Mouse (Mus musculus) kidney, adult 2 months (tissue): ENCODE data around the gene Gtf3a. TPM values are rescaled to one million over a fixed set of nuclear protein-coding genes. Genes with fewer than 3 reads are reported as not detected.
A peak's percentile ranks its signal among the peaks of the same experiment; 100 is the strongest.

Source experiments
- DNase-seq: peaks from one replicate; pipeline ENCODE4 v3.0.0; 2021
- H3K27ac ChIP-seq: fragments of 200-500 bp; 2 replicates; pipeline ENCODE4 v1.5.1; 2012; ENCODE audit warnings: low read depth, low read length, control low read depth, inconsistent platforms; ENCODE audit not compliant: insufficient read depth
- H3K27me3 ChIP-seq: fragments of 200-500 bp; replicated peaks from 2 replicates; pipeline ENCODE4 v1.6.1; 2012; ENCODE audit warnings: mild to moderate bottlenecking, moderate library complexity, low read length, inconsistent platforms; ENCODE audit not compliant: control insufficient read depth, insufficient read depth
- H3K36me3 ChIP-seq: fragments of 200-500 bp; 2 replicates; pipeline ENCODE4 v1.6.1; 2012; ENCODE audit warnings: mild to moderate bottlenecking, moderate library complexity, low read length, inconsistent platforms; ENCODE audit not compliant: control insufficient read depth, insufficient read depth
- H3K4me1 ChIP-seq: fragments of 200-500 bp; 2 replicates; pipeline ENCODE4 v1.6.1; 2011; ENCODE audit warnings: low read length; ENCODE audit not compliant: control insufficient read depth, insufficient read depth
- H3K4me3 ChIP-seq: fragments of 200-500 bp; 2 replicates; pipeline ENCODE4 v1.5.1; 2011; ENCODE audit warnings: mild to moderate bottlenecking, low read depth, low read length, control low read depth; ENCODE audit not compliant: insufficient read depth
- CTCF ChIP-seq: fragments of 200-500 bp; conservative IDR thresholded peaks from 2 replicates; pipeline ENCODE4 v1.5.1; 2011; ENCODE audit warnings: low read depth, mild to moderate bottlenecking, control low read depth, low read length, moderate library complexity, mixed read lengths; ENCODE audit not compliant: insufficient read depth, insufficient read length
- POLR2A ChIP-seq: fragments of 200-500 bp; IDR thresholded peaks from one replicate; pipeline ENCODE4 v1.6.1; 2011; ENCODE audit warnings: low read depth, low read length, control low read depth
- WGBS: fragments of 180-500 bp; shearing (Covaris S2); methylation state at CpG from one replicate; pipeline ENCODE4 v1.1.7; 2018; 5-methylcytosine and 5-hydroxymethylcytosine counted together
- polyA plus RNA-seq: library from polyadenylated mRNA; depleted of rRNA; stranded (reverse); fragments of >200 nt; gene quantifications from 2 replicates; pipeline ENCODE4 v1.2.3, GENCODE M21; 2012; rRNA removed

The Gtf3a gene
- polyA plus RNA-seq, result 52.3 and 68.0 TPM in 2 replicates

DNA sequence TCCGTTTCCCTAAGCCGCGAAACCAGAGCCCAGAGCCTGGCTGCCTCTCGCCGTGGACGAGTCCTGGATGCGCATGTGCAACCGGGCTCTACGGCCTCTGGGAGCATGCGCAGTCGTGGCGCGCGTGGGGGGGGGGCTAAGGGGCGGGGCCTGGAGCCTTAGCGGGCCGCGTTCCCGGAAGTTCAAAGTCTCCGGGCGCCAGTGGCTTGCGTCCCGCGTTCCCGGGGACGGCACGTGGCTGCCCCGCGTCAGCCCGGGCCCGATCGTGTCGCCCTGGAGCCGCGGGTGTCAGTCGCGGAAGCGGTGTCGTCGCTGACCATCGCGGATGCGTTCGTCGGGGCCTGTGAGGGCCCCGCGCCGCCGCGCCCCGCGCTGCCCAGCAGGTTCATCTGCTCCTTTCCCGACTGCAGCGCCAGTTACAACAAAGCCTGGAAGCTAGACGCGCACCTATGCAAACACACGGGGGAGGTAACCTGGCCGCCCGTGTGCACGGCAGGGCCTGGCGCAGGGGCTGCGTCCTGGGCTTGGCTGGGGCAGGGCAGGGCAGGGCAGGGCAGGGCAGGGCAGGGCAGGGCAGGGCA, at the start of gene Gtf3a:
TSS of gene Gtf3a (plus strand) at position 150 of the 581 bp plus-strand sequence.
- TF ChIP-seq POLR2A, result peak; percentile 78
- no peak for TF ChIP-seq CTCF
- Histone ChIP-seq H3K4me1 (no peaks in the 10 kb centered on the region; the same call in 1 of the 2 replicates), H3K27ac (peak within 1 kb of the TSS; percentile 72), H3K4me3 (peak within 1 kb of the TSS; percentile 72), H3K36me3 (peaks cover 1% of the 10 kb centered on the region; the same call in 1 of the 2 replicates), H3K27me3 (no peaks in the 10 kb centered on the region)
- DNase-seq, result peak; percentile 85
- WGBS, result under 1% methylated on average over 62 of the region's 62 CpGs

DNA sequence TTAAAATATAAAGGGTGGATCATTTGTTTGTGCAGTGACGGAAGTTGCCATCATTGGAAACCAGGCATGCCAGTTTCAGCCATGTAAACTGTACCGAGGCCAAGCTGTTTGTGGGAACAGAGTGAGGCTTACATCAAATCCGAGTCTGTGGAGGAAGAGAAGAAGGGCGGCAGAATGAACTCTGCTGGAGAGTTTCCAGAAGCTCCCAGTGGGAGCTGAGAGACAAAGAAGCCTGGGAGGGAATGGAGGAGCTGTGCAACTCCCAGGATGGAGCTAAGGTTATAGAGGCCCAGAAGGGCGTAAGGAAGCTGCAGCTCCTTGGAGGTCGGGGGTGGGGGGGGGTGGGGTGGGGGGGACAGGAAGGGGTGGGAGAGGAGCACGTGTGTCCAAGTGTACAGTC, 48.1 kb upstream of the Gtf3a start:
- 52% methylated on average over 7 of the region's 7 CpGs for WGBS

DNA sequence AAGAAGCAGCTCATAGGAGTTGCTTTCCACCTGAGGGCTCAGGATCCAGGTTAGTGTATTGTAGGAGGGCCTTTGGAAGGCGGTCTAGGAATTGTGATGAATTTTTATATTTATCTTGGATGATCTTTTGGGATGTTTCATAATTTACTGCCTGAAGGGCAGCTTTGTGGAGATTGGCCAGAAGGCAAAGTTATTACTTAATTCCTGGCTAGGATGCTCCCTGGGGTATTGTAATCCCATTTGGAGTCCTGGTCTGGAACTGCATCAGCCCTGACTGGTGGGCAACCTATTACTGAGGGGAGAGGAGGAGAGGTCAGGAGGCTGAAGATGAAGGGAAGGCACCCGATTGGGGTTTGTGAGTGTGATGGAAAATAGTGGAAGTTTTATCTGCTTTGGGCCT, 47.0 kb upstream of the Gtf3a start:
- 69% methylated on average over 2 of the region's 2 CpGs for WGBS

More for the DNA sequence above, 48.1 kb upstream of the Gtf3a start:
- Histone ChIP-seq H3K27ac (no peak overlapping the region), H3K27me3 (no peaks in the 10 kb centered on the region), H3K4me1 (no peaks in the 10 kb centered on the region), H3K36me3 (no peaks in the 10 kb centered on the region), H3K4me3 (no peak overlapping the region)
- DNase-seq, result peak; percentile 32
- TF ChIP-seq CTCF (no peak), POLR2A (no peak)

GRCm38 (mm10) chr5:146904404-146904803, 44.1 kb upstream of the Gtf3a start:
- WGBS, result 27% methylated on average over 8 of the region's 8 CpGs
- peak; percentile 77 for DNase-seq
- H3K27me3 ChIP-seq, result no peaks in the 10 kb centered on the region
- no peak overlapping the region for H3K27ac ChIP-seq
- no peaks in the 10 kb centered on the region for H3K4me1 ChIP-seq
- H3K4me3 ChIP-seq, result no peak overlapping the region
- TF ChIP-seq CTCF (peak; percentile 81), POLR2A (no peak)
- no peaks in the 10 kb centered on the region for H3K36me3 ChIP-seq

More for the DNA sequence above, 47.0 kb upstream of the Gtf3a start:
- no peaks in the 10 kb centered on the region for H3K27me3 ChIP-seq
- H3K4me3 ChIP-seq, result no peak overlapping the region
- H3K27ac ChIP-seq, result no peak overlapping the region
- no peaks in the 10 kb centered on the region for H3K4me1 ChIP-seq
- no peaks in the 10 kb centered on the region for H3K36me3 ChIP-seq
- TF ChIP-seq POLR2A (no peak), CTCF (no peak)
- peak; percentile 33 for DNase-seq

DNA sequence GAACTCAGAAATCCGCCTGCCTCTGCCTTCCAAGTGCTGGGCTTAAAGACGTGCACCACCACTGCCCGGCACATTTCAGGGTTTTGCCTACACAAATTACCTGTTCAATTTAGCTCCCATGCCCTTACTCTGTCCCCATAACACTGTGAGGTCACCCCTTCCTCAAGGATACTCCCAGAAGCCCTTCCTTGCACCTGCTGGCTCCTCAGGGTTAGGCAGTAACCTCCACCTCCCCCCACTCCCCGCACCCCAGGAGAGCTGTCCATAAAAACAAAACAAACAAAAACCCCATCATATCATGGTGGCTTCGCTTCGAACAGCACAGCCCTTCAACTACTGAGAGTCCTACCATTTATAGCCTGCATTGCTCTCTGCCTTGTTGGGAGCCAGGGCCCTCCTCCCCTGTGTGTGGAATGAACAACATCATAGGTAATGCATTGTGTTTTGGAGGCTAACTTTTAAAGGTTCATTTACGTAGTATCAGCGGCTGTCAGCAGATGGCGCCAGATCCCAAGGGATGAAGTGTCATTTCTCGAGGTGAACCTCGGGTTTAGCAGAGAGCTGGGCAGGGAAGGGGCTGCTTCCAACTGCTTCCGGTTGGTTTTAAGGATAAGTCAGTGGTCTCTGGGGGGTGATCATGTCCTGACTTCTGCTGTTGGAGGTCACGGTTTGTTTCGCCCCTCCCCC, 42.8 kb upstream of the Gtf3a start:
- peak; percentile 98 for TF ChIP-seq CTCF
- no peak for TF ChIP-seq POLR2A
- no peaks in the 10 kb centered on the region for H3K36me3 ChIP-seq
- peak; percentile 72 for DNase-seq
- H3K27ac ChIP-seq, result no peak overlapping the region
- no peaks in the 10 kb centered on the region for H3K27me3 ChIP-seq
- no peaks in the 10 kb centered on the region for H3K4me1 ChIP-seq
- WGBS, result 25% methylated on average over 14 of the region's 14 CpGs
- no peak overlapping the region for H3K4me3 ChIP-seq

DNA sequence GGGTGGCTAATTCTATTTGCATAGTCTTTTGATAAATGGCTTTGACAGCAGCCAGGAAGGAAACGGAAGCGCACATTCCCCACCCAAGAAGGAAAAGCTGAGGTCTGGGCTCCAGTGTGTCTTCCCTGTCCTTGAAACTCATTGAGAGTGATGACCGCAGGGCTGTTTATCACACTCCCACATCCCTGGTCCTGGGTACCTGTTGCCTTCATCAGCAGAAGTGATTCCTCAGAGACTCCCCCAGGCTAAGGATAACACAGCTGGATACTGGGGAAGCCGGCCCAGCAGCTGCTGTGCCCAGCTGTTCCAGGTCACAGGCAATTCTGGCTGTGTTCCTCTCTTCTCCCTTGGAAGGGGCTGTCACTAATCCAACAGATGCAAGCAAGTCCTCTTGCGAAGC, 40.9 kb upstream of the Gtf3a start:
- Histone ChIP-seq H3K27ac (no peak overlapping the region), H3K27me3 (no peaks in the 10 kb centered on the region), H3K4me3 (no peak overlapping the region), H3K36me3 (no peaks in the 10 kb centered on the region), H3K4me1 (no peaks in the 10 kb centered on the region)
- peak; percentile 54 for DNase-seq
- TF ChIP-seq POLR2A (no peak), CTCF (no peak)
- 38% methylated on average over 5 of the region's 5 CpGs for WGBS

- no peaks in the 10 kb centered on the region for H3K36me3 ChIP-seq
- peak; percentile 36; the same call in 1 of the 2 replicates for TF ChIP-seq CTCF
- no peak for TF ChIP-seq POLR2A
- no peaks in the 10 kb centered on the region for H3K4me1 ChIP-seq
- H3K27ac ChIP-seq, result no peak overlapping the region
- H3K27me3 ChIP-seq, result no peaks in the 10 kb centered on the region
- WGBS, result 60% methylated on average over 11 of the region's 11 CpGs
- DNase-seq, result no peak
- H3K4me3 ChIP-seq, result no peak overlapping the region
Measured at GRCm38 (mm10) chr5:146908629-146909028, 39.8 kb upstream of the Gtf3a start.
